Mouse (Mus musculus) frontal cortex, postnatal 36 days (tissue): Measurements from ENCODE around the gene Tas2r106.

ENCODE experiments used
- DNase-seq, 2 experiments: peaks; one replicate each; pipeline ENCODE4 v3.0.0; 2022; ENCODE audit warnings: low spot score in 2 of 2

The Tas2r106 gene

DNA sequence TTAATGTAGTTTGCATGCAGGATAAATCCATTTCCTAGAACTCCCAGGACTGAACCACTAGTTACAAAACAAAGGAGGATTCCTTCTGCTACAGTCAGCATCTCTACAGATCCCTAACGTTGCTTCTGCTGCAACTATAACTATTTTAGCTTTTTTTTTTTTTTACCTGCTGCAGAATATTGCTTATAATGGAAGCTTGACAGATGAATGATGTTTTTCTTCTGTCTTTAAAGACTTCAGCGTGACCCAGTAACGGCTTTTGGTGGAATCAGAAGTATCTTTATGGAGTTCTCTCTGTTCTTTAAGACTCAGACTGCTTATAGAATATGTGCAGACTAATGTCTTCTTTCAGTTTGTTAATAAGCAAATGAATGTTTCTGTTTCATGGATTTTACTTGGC is at the start of gene Tas2r106:
Gene Tas2r106, minus strand, starts transcription at position 101 of the 400 bp plus-strand sequence.
- no peak for DNase-seq

DNA sequence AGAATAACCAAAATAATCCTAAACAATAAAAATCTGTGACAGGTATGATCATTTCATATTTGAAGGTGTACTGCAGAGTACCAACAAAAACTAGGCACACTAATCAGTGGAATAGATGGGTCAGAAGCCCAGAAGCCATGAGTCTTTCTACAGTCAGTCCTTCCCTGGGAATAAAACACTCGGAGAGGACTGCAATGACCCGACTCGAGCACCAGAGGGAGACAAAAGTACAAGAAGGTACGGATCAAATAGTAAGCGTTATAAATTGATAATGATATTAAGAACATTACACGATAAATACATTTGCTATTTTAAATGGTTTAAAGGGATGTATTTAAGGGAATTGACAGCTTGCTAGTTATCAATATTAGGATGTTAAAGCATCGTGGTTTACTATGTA is 34.1 kb upstream of the Tas2r106 start:
- no peak for DNase-seq

DNA sequence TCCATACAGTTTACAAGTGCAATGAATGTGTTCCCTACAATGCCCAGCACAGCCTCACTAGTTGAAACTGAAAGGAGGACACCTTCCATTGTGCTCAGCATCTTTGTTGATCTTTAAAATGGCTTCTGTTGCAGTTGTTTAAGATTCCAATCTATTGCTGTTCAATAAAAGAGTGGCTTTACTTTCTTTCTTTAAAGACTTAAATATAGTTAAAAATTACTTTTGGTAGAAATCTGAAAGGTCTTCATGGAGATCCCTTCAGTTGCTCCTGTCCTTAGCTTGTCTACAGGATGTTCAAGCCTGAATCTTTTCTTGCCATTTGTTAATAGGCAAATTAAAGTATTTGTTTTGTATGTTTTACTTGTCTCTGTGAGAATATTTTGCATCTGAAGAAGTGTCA is 11.3 kb upstream of the Tas2r106 start, which contains the start of gene Tas2r114:
Gene Tas2r114, minus strand, starts transcription at position 101 of the 400 bp plus-strand sequence.
- no peak for DNase-seq

DNA sequence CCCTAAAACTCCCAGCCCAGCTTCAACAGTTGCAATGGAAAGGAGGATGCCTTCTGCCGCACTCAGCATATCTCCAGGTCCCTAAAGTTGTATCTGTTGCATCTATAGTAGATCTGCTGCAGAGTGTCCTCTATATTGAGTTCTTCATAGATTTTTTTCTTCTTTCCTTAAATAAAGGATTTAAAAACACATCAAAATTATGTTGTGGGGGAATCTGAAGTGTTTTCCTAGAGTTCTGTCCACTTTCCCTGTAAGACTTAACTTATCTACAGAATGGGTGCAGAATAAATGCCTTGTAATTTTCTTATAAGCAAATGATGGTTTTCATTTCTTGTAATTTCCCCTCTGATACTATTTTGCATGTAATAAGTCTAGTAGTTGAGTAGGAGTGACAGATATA is 8.7 kb upstream of the Tas2r106 start, which contains the start of gene Tas2r105:
Gene Tas2r105, minus strand, starts transcription at position 101 of the 400 bp plus-strand sequence.
- DNase-seq, result no peak

DNA sequence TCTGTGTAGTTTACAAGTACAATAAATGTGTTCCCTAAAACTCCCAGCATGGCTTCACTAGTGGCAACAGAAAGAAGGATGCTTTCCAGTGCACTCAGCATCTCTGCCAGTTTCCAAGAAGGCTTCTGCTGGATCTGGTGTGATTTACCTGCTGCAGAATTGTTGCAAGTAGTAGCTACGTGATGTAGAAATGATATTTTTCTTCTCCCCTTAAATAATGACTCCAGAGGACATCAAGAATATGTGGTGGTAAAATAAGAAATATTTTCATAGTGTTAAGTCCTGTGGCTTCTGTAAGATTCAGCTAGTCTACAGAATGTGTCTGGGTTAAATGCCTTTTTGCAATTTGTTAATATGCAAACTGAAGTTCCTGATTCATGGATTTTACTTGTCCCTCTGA is 7.0 kb upstream of the Tas2r106 start, which contains the start of gene Tas2r104:
Gene Tas2r104, minus strand, starts transcription at position 101 of the 400 bp plus-strand sequence.
- no peak for DNase-seq

DNA sequence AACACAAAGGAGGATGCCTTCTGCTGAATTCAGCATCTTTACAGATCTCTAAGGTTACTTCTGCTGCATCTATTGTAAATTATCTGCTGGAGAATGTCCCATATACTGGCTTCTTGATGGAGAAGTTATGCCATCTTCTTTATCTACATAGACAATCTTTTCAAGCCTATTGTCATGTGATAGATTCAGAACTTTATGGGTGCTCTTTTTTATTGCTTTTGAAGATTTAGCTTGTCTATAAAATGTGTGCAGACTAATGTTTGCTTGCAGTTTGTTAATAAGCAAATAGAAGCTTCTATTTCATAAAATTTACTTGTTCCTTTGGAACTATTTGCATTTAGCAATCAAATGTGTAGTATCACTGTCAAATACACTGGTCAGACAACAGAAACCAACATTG is 18.6 kb downstream of the Tas2r106 start, which contains the start of gene Tas2r107:
Gene Tas2r107, minus strand, starts transcription at position 101 of the 400 bp plus-strand sequence.
- DNase-seq, result no peak

DNA sequence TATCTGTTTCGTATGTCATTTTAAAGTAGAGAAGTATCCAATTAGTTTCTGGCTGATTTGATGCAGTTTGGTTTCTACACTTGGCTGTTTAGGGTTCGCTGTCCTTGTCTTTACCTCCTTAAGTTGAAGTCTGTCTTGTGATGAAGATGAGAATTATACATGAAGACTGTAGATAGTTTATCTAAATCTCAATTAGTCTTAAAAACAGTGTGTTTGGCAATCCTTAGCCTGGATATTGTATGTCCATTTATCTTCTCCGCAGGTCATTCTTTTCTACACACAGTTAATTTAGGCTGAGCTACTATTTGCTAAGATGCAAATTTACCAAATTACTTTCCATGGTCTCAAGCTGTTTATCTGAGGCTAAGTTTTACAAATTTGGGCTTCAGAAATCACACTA is 47.9 kb downstream of the Tas2r106 start, which contains the start of gene Tas2r130:
Gene Tas2r130, minus strand, starts transcription at position 101 of the 400 bp plus-strand sequence.
- DNase-seq, result no peak
